Mouse (Mus musculus): ENCODE data around the gene Dgkg.

GRCm38 (mm10) chr16:22621299-22621920, 35.6 kb downstream of the Dgkg start:
- no peak for TF ChIP-seq CTCF (IDR thresholded peaks at IDR 0.05; ENCODE audit: low read depth)
- TF ChIP-seq EP300 (IDR thresholded peaks at IDR 0.05; ENCODE audit: low read depth), result no peak

All from heart, postnatal 0 days (tissue).